Mouse (Mus musculus) forebrain, embryonic 15.5 days (tissue): ENCODE measurements around the gene Sbsn. TPM values are rescaled to one million over a fixed set of nuclear protein-coding genes. Genes with fewer than 3 reads are reported as not detected.
A peak's percentile ranks its signal among the peaks of the same experiment; 100 is the strongest.

Experiments used
- ATAC-seq: fragments of 200-750 bp; cut with Nextera tagmentation; replicated peaks from 2 replicates; pipeline ENCODE4 v1.8.0; 2017; ENCODE audit warnings: mild to moderate bottlenecking, moderate TSS enrichment, moderate library complexity
- H3K27ac ChIP-seq: fragments of 300-500 bp; sonication (generic); replicated peaks from 2 replicates; pipeline ENCODE4 v1.5.1; 2015; ENCODE audit warnings: mild to moderate bottlenecking, inconsistent platforms
- H3K27me3 ChIP-seq: fragments of 300-500 bp; sonication (generic); 2 replicates; pipeline ENCODE4 v1.6.1; 2015; ENCODE audit warnings: inconsistent platforms
- H3K36me3 ChIP-seq: fragments of 300-500 bp; sonication (generic); 2 replicates; pipeline ENCODE4 v1.6.1; 2015; ENCODE audit warnings: mild to moderate bottlenecking, inconsistent platforms
- H3K4me1 ChIP-seq: fragments of 300-500 bp; sonication (generic); 2 replicates; pipeline ENCODE4 v1.6.1; 2015; ENCODE audit warnings: inconsistent platforms
- H3K4me2 ChIP-seq: fragments of 300-500 bp; sonication (generic); replicated peaks from 2 replicates; pipeline ENCODE4 v1.6.1; 2015; ENCODE audit warnings: mild to moderate bottlenecking, inconsistent platforms
- H3K4me3 ChIP-seq: fragments of 300-500 bp; sonication (generic); 2 replicates; pipeline ENCODE4 v1.5.1; 2015; ENCODE audit warnings: mild to moderate bottlenecking, inconsistent platforms
- H3K9ac ChIP-seq: fragments of 300-500 bp; sonication (generic); replicated peaks from 2 replicates; pipeline ENCODE4 v1.6.1; 2015; ENCODE audit warnings: mild to moderate bottlenecking, inconsistent platforms
- H3K9me3 ChIP-seq: fragments of 300-500 bp; sonication (generic); 2 replicates; pipeline ENCODE4 v1.6.1; 2016; ENCODE audit warnings: inconsistent platforms
- WGBS: fragments of 180-500 bp; shearing (Covaris S2); methylation state at CpG from one replicate; pipeline ENCODE4 v1.1.7; 2015; ENCODE audit warnings: mixed read lengths; 5-methylcytosine and 5-hydroxymethylcytosine counted together
- polyA plus RNA-seq: library from polyadenylated mRNA; unstranded; fragments of >200 nt; fragmentation: Nextera tagmentation; extraction: Ambion mirVana; gene quantifications from 2 replicates; pipeline ENCODE4 v1.2.1, GENCODE M21; 2015

Sbsn gene
- 1.6 and 2.0 TPM in 2 replicates for polyA plus RNA-seq

- H3K9me3 ChIP-seq, result no peaks in the 10 kb centered on the region
- H3K4me1 ChIP-seq, result no peaks in the 10 kb centered on the region
- no peak for ATAC-seq
- H3K4me3 ChIP-seq, result no peak within 1 kb of the TSS
- no peaks in the 10 kb centered on the region for H3K27me3 ChIP-seq
- H3K4me2 ChIP-seq, result no peak within 1 kb of the TSS
- no peak within 1 kb of the TSS for H3K27ac ChIP-seq
- 85% methylated on average over 5 of the region's 5 CpGs for WGBS
- H3K9ac ChIP-seq, result no peak within 1 kb of the TSS
- peaks cover 16% of the 10 kb centered on the region for H3K36me3 ChIP-seq
These were observed at the start of gene Sbsn for GRCm38 (mm10) chr7:30751086-30751669. Sbsn (plus strand) TSS chr7:30751471.

DNA sequence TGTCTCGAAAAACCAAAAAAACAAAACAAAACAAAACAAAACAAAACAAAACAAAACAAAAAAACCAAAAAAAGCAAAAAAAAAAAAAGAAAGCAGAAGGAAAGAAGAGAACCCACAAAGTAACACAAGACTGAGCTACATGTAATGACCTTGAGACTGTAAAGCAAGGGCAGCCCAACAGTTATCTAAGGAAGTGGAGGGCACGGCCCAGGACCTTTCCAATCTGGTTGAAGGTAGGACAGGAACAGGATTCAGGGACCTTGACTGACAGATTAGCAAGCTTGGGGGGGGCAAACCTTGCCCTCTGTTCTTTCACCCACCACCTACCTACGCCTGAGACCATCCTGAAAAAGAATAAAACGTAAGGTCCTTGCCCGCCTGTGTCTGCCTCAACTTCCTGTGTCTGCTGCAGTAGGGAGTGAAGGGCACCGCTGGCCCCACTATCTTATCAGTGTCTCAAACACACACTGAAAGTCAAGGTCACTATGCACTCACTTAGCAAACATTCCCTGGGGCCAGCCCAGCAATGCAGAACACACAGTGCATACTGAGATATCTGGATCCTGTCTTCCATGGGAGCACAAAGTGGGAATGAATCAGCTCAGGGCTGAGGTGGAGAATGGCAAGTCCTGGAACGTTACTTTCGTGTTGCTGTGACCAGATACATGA lies 44.9 kb upstream of the Sbsn start:
- Histone ChIP-seq H3K27me3 (no peaks in the 10 kb centered on the region), H3K27ac (no peak overlapping the region), H3K4me3 (no peak overlapping the region), H3K4me1 (no peaks in the 10 kb centered on the region), H3K9ac (no peak overlapping the region), H3K36me3 (no peaks in the 10 kb centered on the region), H3K4me2 (no peak overlapping the region), H3K9me3 (no peaks in the 10 kb centered on the region)
- 81% methylated on average over 8 of the region's 8 CpGs for WGBS
- no peak for ATAC-seq

DNA sequence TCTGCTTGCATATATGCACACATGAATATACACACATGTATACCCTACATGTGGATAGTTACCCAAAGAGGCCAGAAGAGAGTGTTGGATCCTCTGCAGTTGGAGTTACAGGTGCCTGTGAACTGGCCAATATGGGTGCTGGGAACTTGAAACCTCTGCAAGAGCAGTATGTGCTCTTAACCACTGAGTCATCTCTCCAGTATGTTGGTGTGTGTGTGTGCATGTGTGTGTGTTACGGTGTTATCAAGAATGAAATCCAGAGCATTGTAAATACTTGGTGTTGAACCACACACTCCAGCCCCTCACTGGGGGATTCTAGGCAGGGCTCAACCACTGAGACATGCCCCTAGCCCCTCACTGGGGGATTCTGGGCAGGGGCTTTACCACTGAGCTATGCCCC lies 43.8 kb upstream of the Sbsn start:
- H3K9me3 ChIP-seq, result no peaks in the 10 kb centered on the region
- no peak for ATAC-seq
- H3K27me3 ChIP-seq, result no peaks in the 10 kb centered on the region
- no peaks in the 10 kb centered on the region for H3K4me1 ChIP-seq
- no peak overlapping the region for H3K4me3 ChIP-seq
- no peak overlapping the region for H3K27ac ChIP-seq
- H3K9ac ChIP-seq, result no peak overlapping the region
- no peak overlapping the region for H3K4me2 ChIP-seq
- no peaks in the 10 kb centered on the region for H3K36me3 ChIP-seq
- WGBS, result 80% methylated on average over 1 of the region's 1 CpGs

- no peaks in the 10 kb centered on the region for H3K9me3 ChIP-seq
- H3K4me2 ChIP-seq, result no peak within 1 kb of the TSS
- H3K4me1 ChIP-seq, result peaks cover 2% of the 10 kb centered on the region
- ATAC-seq, result no peak
- H3K9ac ChIP-seq, result no peak within 1 kb of the TSS
- no peak within 1 kb of the TSS for H3K4me3 ChIP-seq
- 78% methylated on average over 3 of the region's 3 CpGs for WGBS
- H3K36me3 ChIP-seq, result no peaks in the 10 kb centered on the region
- peaks cover 10% of the 10 kb centered on the region; the same call in 1 of the 2 replicates for H3K27me3 ChIP-seq
- no peak within 1 kb of the TSS for H3K27ac ChIP-seq
These were observed 39.3 kb upstream of the Sbsn start, which contains the start of gene Atp4a for GRCm38 (mm10) chr7:30711942-30712341. Atp4a (plus strand) TSS chr7:30712209.

- H3K27me3 ChIP-seq, result peaks cover 17% of the 10 kb centered on the region; the same call in 1 of the 2 replicates
- no peaks in the 10 kb centered on the region for H3K9me3 ChIP-seq
- H3K4me2 ChIP-seq, result peak overlapping the region; percentile 45
- H3K4me3 ChIP-seq, result peak overlapping the region; percentile 34
- no peak overlapping the region for H3K27ac ChIP-seq
- ATAC-seq, result peak; percentile 93
- peaks cover 11% of the 10 kb centered on the region for H3K4me1 ChIP-seq
- H3K9ac ChIP-seq, result peak overlapping the region; percentile 29; the same call in 1 of the 2 replicates
- WGBS, result 1% methylated on average over 43 of the region's 43 CpGs
- H3K36me3 ChIP-seq, result no peaks in the 10 kb centered on the region
These were observed 34.1 kb upstream of the Sbsn start for GRCm38 (mm10) chr7:30717006-30717715.

- WGBS, result 6% methylated on average over 14 of the region's 14 CpGs
- no peak for ATAC-seq
- Histone ChIP-seq H3K36me3 (no peaks in the 10 kb centered on the region), H3K27me3 (peaks cover 17% of the 10 kb centered on the region; the same call in 1 of the 2 replicates), H3K9me3 (no peaks in the 10 kb centered on the region), H3K4me2 (peak overlapping the region; percentile 45), H3K9ac (peak overlapping the region; percentile 29; the same call in 1 of the 2 replicates), H3K4me3 (peak overlapping the region; percentile 34), H3K4me1 (peaks cover 11% of the 10 kb centered on the region), H3K27ac (no peak overlapping the region)
These were observed 33.6 kb upstream of the Sbsn start for GRCm38 (mm10) chr7:30717716-30718046.

- Histone ChIP-seq H3K9ac (no peak overlapping the region), H3K27me3 (peaks cover 17% of the 10 kb centered on the region; the same call in 1 of the 2 replicates), H3K4me2 (no peak overlapping the region), H3K36me3 (no peaks in the 10 kb centered on the region), H3K4me3 (no peak overlapping the region), H3K9me3 (no peaks in the 10 kb centered on the region), H3K4me1 (peaks cover 11% of the 10 kb centered on the region), H3K27ac (no peak overlapping the region)
- ATAC-seq, result no peak
- 97% methylated on average over 5 of the region's 5 CpGs for WGBS
These were observed 31.6 kb upstream of the Sbsn start for GRCm38 (mm10) chr7:30719669-30720068.

GRCm38 (mm10) chr7:30721286-30721685 lies 30.0 kb upstream of the Sbsn start:
- WGBS, result 57% methylated on average over 7 of the region's 7 CpGs
- no peak for ATAC-seq
- Histone ChIP-seq H3K27ac (no peak overlapping the region), H3K9ac (no peak overlapping the region), H3K9me3 (no peaks in the 10 kb centered on the region), H3K4me1 (peaks cover 11% of the 10 kb centered on the region), H3K4me3 (no peak overlapping the region), H3K4me2 (no peak overlapping the region), H3K36me3 (0 out of 2 replicates have a peak, but pooled peaks cover under 1% of the 10 kb centered on the region), H3K27me3 (peaks cover 12% of the 10 kb centered on the region; the same call in 1 of the 2 replicates)

- no peak overlapping the region for H3K4me2 ChIP-seq
- H3K9me3 ChIP-seq, result no peaks in the 10 kb centered on the region
- H3K9ac ChIP-seq, result no peak overlapping the region
- peaks cover 8% of the 10 kb centered on the region for H3K4me1 ChIP-seq
- H3K4me3 ChIP-seq, result no peak overlapping the region
- H3K27me3 ChIP-seq, result no peaks in the 10 kb centered on the region
- WGBS, result 75% methylated on average over 6 of the region's 6 CpGs
- H3K27ac ChIP-seq, result no peak overlapping the region
- no peak for ATAC-seq
- H3K36me3 ChIP-seq, result peaks cover 11% of the 10 kb centered on the region; the same call in 1 of the 2 replicates
These were observed 27.9 kb upstream of the Sbsn start for GRCm38 (mm10) chr7:30723274-30723953.

DNA sequence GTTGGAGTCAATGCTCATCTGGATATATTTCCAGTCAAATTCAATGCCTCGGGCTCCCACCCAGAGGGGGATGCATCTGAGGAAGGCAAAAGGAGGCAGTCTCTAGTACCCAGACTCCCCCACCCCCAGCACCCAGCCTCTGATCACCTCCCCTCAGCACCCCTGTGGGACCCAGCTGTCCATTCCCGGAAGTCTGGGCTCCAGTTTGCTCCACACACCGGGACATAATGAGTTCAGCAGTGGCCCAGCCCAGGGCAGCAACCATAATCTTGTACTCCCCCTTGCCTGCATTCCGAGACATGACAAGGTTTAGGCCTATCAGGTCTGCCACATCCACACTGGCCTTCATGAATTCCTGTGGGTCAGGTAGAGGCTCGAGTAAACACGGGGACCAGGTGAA lies 23.1 kb upstream of the Sbsn start:
- ATAC-seq, result no peak
- Histone ChIP-seq H3K4me1 (peaks cover 30% of the 10 kb centered on the region), H3K27me3 (no peaks in the 10 kb centered on the region), H3K9ac (peak overlapping the region; percentile 62; the same call in 1 of the 2 replicates), H3K27ac (no peak overlapping the region), H3K9me3 (no peaks in the 10 kb centered on the region), H3K4me3 (peak overlapping the region; percentile 59), H3K36me3 (peaks cover 20% of the 10 kb centered on the region; the same call in 1 of the 2 replicates), H3K4me2 (peak overlapping the region; percentile 70)
- 89% methylated on average over 6 of the region's 6 CpGs for WGBS

- Histone ChIP-seq H3K4me2 (peak overlapping the region; percentile 70), H3K36me3 (peaks cover 24% of the 10 kb centered on the region; the same call in 1 of the 2 replicates), H3K4me1 (peaks cover 30% of the 10 kb centered on the region), H3K4me3 (peak overlapping the region; percentile 59), H3K27ac (peak overlapping the region; percentile 88), H3K27me3 (no peaks in the 10 kb centered on the region), H3K9me3 (no peaks in the 10 kb centered on the region), H3K9ac (peak overlapping the region; percentile 62)
- 8% methylated on average over 26 of the region's 26 CpGs for WGBS
- ATAC-seq, result peak; percentile 48
These were observed 22.4 kb upstream of the Sbsn start for GRCm38 (mm10) chr7:30728739-30729395.
